Mouse (Mus musculus) lung, embryonic 15.5 days (tissue): ENCODE measurements around the gene Jarid2. TPM values are rescaled to one million over a fixed set of nuclear protein-coding genes. Genes with fewer than 3 reads are reported as not detected.

Experiments used
- ATAC-seq: fragments of 200-750 bp; cut with Nextera tagmentation; 2 replicates; pipeline ENCODE4 v1.8.0; 2017; ENCODE audit warnings: moderate number of reproducible peaks, borderline replicate concordance; ENCODE audit not compliant: low FRiP score, low TSS enrichment; ENCODE audit errors: extremely low read depth
- H3K27ac ChIP-seq: fragments of 300-500 bp; sonication (generic); 2 replicates; pipeline ENCODE4 v1.5.1; 2015; ENCODE audit warnings: moderate library complexity, mild to moderate bottlenecking, inconsistent platforms
- H3K27me3 ChIP-seq: fragments of 300-500 bp; sonication (generic); 2 replicates; pipeline ENCODE4 v1.6.1; 2015; ENCODE audit warnings: inconsistent platforms
- H3K36me3 ChIP-seq: fragments of 300-500 bp; sonication (generic); 2 replicates; pipeline ENCODE4 v1.6.1; 2015; ENCODE audit warnings: inconsistent platforms
- H3K4me1 ChIP-seq: fragments of 300-500 bp; sonication (generic); 2 replicates; pipeline ENCODE4 v1.6.1; 2015; ENCODE audit warnings: inconsistent platforms
- H3K4me2 ChIP-seq: fragments of 300-500 bp; sonication (generic); 2 replicates; pipeline ENCODE4 v1.6.1; 2015; ENCODE audit warnings: inconsistent platforms, mild to moderate bottlenecking, moderate library complexity
- H3K4me3 ChIP-seq: fragments of 300-500 bp; sonication (generic); 2 replicates; pipeline ENCODE4 v1.5.1; 2015; ENCODE audit warnings: mild to moderate bottlenecking, inconsistent platforms
- H3K9ac ChIP-seq: fragments of 300-500 bp; sonication (generic); 2 replicates; pipeline ENCODE4 v1.6.1; 2015; ENCODE audit warnings: inconsistent platforms
- H3K9me3 ChIP-seq: fragments of 300-500 bp; sonication (generic); 2 replicates; pipeline ENCODE4 v1.6.1; 2016; ENCODE audit warnings: inconsistent platforms
- WGBS: fragments of 180-500 bp; shearing (Covaris S2); methylation state at CpG from one replicate; pipeline ENCODE4 v1.1.7; 2015; 5-methylcytosine and 5-hydroxymethylcytosine counted together
- polyA plus RNA-seq: library from polyadenylated mRNA; unstranded; fragments of >200 nt; fragmentation: Nextera tagmentation; extraction: Ambion mirVana; gene quantifications from 2 replicates; pipeline ENCODE4 v1.2.1, GENCODE M21; 2015

Jarid2 gene
- polyA plus RNA-seq, 1 experiment from 2014 or later = 23.6 TPM

DNA sequence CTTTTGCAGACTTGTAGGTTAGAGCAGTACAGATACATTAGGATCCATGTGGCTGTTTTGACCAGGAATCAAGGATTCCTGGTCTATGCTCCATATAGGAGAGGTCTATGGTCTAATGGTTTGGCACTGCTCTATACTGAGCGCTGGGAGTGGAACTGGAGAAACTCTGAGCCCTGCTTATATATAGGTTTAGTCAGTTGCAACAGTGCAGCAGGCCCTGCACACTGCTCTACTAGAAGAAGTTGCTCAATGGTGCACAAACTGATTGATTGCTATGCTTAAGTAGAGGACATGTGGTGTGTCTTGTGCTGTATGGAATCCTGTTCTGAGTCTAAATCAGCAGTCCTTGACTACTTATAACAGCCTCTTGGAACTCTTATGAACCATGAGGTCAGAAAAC, 31.5 kb downstream of the Jarid2 start:
- no peaks in the 10 kb centered on the region for H3K36me3 ChIP-seq
- no peak overlapping the region for H3K27ac ChIP-seq
- WGBS = 97% methylated on average over 1 of the region's 1 CpGs
- no peak for ATAC-seq
- H3K27me3 ChIP-seq = no peaks in the 10 kb centered on the region
- peaks cover 14% of the 10 kb centered on the region; the same call in 1 of the 2 replicates for H3K4me1 ChIP-seq
- H3K4me2 ChIP-seq = no peak overlapping the region
- no peak overlapping the region for H3K4me3 ChIP-seq
- no peak overlapping the region for H3K9ac ChIP-seq
- H3K9me3 ChIP-seq = no peaks in the 10 kb centered on the region

DNA sequence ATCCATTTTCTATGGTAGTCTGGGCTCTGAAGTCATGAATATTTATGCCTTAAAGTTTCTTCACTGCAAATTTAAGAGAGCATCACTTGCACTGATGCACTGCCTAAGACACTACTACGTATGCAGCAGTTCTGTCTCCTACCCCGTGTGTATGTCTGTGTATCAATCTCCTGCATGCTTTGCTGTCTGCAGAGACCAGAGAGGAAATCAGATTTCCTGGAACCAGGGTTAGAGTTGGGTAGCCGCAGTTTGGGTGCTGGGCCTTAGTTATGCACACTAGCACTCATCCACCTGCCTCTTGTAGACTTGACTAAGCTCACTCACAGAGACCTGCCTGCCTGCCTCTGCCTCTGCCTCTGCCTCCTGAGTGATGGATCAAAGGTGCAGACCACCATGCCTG, 33.8 kb downstream of the Jarid2 start:
- Histone ChIP-seq H3K27me3 (no peaks in the 10 kb centered on the region), H3K36me3 (no peaks in the 10 kb centered on the region), H3K4me3 (no peak overlapping the region), H3K4me1 (peaks cover 13% of the 10 kb centered on the region; the same call in 1 of the 2 replicates), H3K9ac (no peak overlapping the region), H3K9me3 (no peaks in the 10 kb centered on the region), H3K27ac (no peak overlapping the region), H3K4me2 (no peak overlapping the region)
- WGBS = 53% methylated on average over 3 of the region's 3 CpGs
- no peak for ATAC-seq

DNA sequence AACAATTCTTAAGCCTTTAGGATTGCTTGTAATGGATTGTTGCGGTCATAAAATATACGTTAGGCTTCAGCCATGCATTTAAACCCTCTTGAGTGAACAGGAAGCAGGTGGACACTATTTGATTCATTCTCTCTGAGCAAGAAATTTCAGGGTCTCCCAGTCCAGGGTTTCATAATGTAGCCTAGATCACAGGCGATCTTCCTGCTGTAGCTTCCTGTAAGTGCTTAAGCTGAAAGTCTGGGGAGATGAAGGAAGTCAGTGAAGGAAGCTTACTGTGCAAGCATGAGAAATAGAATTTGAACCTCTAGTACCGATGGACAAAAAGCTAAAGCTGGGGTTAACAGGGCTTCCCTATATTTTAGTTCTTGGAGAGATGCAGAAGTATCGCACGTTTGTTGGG, 38.5 kb downstream of the Jarid2 start:
- Histone ChIP-seq H3K4me3 (no peak overlapping the region), H3K27ac (no peak overlapping the region), H3K36me3 (no peaks in the 10 kb centered on the region), H3K9me3 (no peaks in the 10 kb centered on the region), H3K9ac (no peak overlapping the region), H3K4me1 (peaks cover 12% of the 10 kb centered on the region), H3K4me2 (no peak overlapping the region), H3K27me3 (no peaks in the 10 kb centered on the region)
- WGBS = 75% methylated on average over 6 of the region's 6 CpGs
- ATAC-seq = no peak

DNA sequence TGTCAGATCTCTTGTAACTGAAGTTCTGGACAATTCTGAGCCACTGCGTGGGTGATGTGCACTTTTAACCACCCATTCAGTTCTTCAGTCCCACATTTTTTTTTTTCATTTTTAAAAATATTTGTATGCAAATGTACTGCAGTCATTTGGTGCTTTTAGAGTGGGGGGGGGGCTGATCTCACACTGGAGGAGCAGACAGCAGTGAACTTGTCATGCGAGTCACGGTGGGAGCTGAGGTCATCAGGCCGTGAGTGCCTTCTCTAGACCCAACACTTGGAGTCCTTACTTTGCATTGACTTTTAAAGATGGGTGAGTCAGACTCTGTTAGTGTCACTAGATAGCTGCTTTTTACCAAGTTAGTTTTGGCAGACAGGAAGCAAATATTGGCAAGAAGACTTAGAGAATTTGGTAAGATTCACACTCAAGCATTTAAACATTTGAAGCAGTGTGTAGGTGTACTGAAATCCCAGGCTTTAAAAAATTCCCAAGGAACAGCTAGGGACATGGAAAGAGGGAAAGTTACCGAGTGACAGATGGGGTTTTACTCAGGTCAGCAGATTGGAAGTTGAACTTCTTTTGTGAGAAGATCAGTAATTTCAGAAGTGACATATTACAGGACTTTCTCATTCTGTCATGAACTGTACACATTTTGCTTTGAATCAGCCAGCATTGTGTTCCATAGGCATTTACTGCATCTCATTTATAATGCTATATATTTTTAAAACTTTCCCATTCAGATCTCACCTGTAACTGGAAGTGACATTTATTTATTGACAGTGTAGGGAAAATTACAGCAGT, 41.7 kb downstream of the Jarid2 start:
- no peak for ATAC-seq
- no peaks in the 10 kb centered on the region for H3K27me3 ChIP-seq
- H3K9me3 ChIP-seq = no peaks in the 10 kb centered on the region
- H3K36me3 ChIP-seq = no peaks in the 10 kb centered on the region
- peaks cover 6% of the 10 kb centered on the region for H3K4me1 ChIP-seq
- no peak overlapping the region for H3K27ac ChIP-seq
- no peak overlapping the region for H3K4me2 ChIP-seq
- WGBS = 53% methylated on average over 5 of the region's 5 CpGs
- no peak overlapping the region for H3K4me3 ChIP-seq
- no peak overlapping the region for H3K9ac ChIP-seq

DNA sequence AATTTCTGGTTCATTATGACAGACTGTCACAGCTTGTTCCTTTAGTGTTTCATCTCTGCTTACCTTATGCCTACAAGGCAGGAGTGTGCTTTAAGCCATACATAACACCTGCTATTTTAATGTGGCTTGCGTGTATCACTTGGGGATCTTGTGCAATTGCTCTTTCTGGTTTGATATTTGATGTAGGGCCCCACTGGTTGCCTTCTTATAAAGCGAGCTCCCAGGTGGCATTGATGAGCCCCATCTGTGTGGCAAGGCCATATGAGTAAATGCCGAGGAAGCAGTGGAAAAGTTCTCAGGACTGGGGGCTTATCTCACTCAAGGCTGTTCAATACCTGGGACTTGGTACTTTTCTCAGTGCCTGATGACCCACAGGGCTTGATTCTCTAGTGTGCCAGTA, 43.5 kb downstream of the Jarid2 start:
- 75% methylated on average over 3 of the region's 3 CpGs for WGBS
- ATAC-seq = no peak
- Histone ChIP-seq H3K4me3 (no peak overlapping the region), H3K36me3 (no peaks in the 10 kb centered on the region), H3K9me3 (no peaks in the 10 kb centered on the region), H3K27ac (no peak overlapping the region), H3K4me1 (peaks cover 6% of the 10 kb centered on the region), H3K4me2 (no peak overlapping the region), H3K9ac (no peak overlapping the region), H3K27me3 (no peaks in the 10 kb centered on the region)

DNA sequence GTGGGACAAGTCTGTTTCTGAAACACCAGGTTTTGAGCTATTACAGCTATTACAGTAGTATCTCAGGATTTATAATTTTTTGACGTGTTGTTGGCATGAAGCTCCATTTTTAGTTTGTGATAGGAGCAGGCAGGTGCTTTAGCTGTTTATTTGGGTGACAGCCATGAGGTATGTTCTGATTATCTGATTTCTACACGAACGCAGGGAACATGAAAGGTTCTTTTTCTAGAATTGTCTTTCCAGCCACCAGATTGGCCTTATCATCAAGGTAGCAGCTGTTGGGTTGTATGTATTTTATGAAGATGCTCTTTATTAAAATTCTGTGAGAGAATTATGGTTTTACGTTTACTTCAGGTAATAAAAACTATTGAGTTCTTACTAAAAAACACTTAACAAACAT, 45.1 kb downstream of the Jarid2 start:
- peaks cover 6% of the 10 kb centered on the region for H3K4me1 ChIP-seq
- no peak overlapping the region for H3K27ac ChIP-seq
- no peak overlapping the region for H3K4me2 ChIP-seq
- no peaks in the 10 kb centered on the region for H3K36me3 ChIP-seq
- H3K27me3 ChIP-seq = no peaks in the 10 kb centered on the region
- no peaks in the 10 kb centered on the region for H3K9me3 ChIP-seq
- WGBS = 78% methylated on average over 4 of the region's 4 CpGs
- no peak overlapping the region for H3K9ac ChIP-seq
- ATAC-seq = no peak
- H3K4me3 ChIP-seq = no peak overlapping the region

DNA sequence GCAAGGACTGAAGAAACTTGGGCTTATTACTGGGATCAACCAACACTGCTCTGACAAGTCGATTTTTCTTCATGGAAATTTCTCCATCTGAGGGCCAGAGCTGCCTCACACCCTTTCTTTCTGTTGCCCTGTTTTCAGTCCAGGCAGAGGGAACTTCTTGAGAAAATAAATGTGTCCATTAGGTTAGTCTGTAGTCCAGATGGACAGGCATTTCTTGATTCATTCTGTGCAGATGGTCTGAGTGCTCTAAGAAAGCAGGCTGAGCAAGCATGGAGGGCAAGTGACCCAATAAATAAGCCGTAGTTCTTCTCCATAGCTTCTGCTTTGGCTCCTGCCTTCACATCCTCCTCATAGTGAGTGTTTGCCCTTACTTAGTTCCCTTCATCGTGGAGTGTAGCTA, 46.1 kb downstream of the Jarid2 start:
- Histone ChIP-seq H3K4me1 (peaks cover 6% of the 10 kb centered on the region; the same call in 1 of the 2 replicates), H3K4me2 (no peak overlapping the region), H3K4me3 (no peak overlapping the region), H3K9me3 (no peaks in the 10 kb centered on the region), H3K36me3 (no peaks in the 10 kb centered on the region), H3K27me3 (no peaks in the 10 kb centered on the region), H3K27ac (no peak overlapping the region), H3K9ac (no peak overlapping the region)
- no peak for ATAC-seq
- 65% methylated on average over 3 of the region's 3 CpGs for WGBS

DNA sequence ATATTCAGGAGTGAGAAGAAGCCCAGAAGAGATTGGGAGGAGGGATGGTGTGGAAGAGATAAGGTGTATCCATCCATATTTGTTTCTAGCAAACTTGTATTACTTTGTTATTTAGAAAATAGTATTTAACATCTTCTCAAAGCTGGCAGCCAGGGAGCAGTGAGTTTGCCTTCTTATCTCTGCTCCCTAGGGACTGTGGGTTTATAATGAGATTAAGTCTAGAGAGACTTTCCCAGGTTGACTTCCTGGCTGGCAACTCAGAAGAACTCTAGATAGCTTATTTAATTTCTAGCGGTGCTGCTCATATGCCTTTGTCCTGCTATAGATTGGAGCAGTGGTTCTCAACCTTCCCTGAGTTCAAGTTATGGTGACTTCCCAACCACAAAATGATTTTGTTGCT, 51.2 kb downstream of the Jarid2 start:
- Histone ChIP-seq H3K9me3 (no peaks in the 10 kb centered on the region), H3K4me2 (no peak overlapping the region), H3K27ac (no peak overlapping the region), H3K4me3 (no peak overlapping the region), H3K36me3 (no peaks in the 10 kb centered on the region), H3K9ac (no peak overlapping the region), H3K4me1 (0 out of 2 replicates have a peak, but pooled peaks cover 4% of the 10 kb centered on the region), H3K27me3 (no peaks in the 10 kb centered on the region)
- ATAC-seq = no peak
- WGBS = 81% methylated on average over 1 of the region's 1 CpGs

DNA sequence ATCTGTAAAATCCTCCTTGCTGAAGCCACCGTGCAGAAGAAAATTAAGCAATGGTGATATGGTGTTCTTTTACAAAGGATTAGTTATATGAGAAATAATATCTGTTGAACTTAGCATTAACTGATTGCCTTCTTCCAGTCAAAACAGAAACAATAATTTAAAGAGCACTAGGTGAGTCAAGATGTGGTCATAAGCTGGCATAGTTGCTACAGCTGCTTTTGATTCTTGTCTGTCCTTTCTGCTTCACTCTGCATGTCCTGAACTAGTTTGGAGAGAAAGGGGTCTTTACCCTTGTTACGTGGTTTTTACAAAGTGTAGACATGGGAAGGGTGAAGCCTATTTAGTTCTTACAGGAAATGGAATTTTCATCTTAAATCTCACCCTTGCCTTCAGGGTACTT, 51.9 kb downstream of the Jarid2 start:
- no peaks in the 10 kb centered on the region for H3K36me3 ChIP-seq
- WGBS = 87% methylated on average over 2 of the region's 2 CpGs
- no peak overlapping the region for H3K27ac ChIP-seq
- H3K4me2 ChIP-seq = no peak overlapping the region
- peaks cover 10% of the 10 kb centered on the region for H3K4me1 ChIP-seq
- no peak overlapping the region for H3K9ac ChIP-seq
- H3K4me3 ChIP-seq = no peak overlapping the region
- no peaks in the 10 kb centered on the region for H3K27me3 ChIP-seq
- H3K9me3 ChIP-seq = no peaks in the 10 kb centered on the region
- no peak for ATAC-seq

DNA sequence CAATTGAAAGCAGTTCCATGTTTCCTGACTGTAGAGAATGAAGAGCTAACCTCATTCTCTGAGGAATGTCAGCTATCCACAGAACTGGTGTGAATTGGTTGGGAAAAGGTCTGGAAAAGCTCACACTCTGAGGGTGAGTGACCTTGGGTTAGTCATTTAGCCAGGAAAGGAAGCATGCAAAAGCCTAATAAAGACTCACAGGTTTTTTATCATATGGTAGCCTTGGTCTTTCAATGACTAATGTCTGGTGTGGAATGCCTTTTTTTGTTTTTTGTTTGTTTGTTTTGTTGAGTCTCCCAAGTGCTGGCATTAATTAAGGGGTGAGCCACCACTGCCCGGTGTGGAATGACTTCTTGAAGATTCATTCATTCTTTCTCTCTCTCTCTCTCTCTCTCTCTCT, 55.3 kb downstream of the Jarid2 start:
- no peak overlapping the region for H3K9ac ChIP-seq
- H3K27ac ChIP-seq = no peak overlapping the region
- no peak for ATAC-seq
- peaks cover 14% of the 10 kb centered on the region for H3K4me1 ChIP-seq
- no peak overlapping the region for H3K4me2 ChIP-seq
- WGBS = 68% methylated on average over 1 of the region's 1 CpGs
- no peaks in the 10 kb centered on the region for H3K9me3 ChIP-seq
- no peaks in the 10 kb centered on the region for H3K36me3 ChIP-seq
- no peak overlapping the region for H3K4me3 ChIP-seq
- no peaks in the 10 kb centered on the region for H3K27me3 ChIP-seq

DNA sequence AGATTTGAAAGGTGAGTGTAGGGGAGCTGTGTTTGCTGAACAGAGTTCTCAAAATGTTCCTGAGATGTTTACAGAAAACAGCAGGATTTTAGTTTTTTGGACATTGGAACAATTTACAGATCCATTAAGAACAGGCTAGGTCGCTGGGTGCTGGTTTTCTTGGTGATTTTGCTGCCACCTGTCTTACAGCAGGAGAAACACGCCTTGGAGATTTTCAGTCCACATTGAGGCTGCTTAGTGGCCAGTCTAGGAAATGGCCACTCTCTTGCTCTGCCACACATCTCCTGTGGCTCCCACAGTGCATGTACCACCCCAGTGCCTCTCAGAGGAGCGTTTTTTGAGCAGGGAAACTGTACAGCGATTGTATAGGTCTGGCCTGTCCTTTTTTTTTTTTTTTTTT, 57.0 kb downstream of the Jarid2 start:
- H3K27ac ChIP-seq = 0 out of 2 replicates have a peak overlapping the region, but pooled peaks have one; percentile 18
- no peak overlapping the region for H3K9ac ChIP-seq
- peaks cover 14% of the 10 kb centered on the region for H3K4me1 ChIP-seq
- H3K27me3 ChIP-seq = no peaks in the 10 kb centered on the region
- 23% methylated on average over 4 of the region's 4 CpGs for WGBS
- no peaks in the 10 kb centered on the region for H3K36me3 ChIP-seq
- no peaks in the 10 kb centered on the region for H3K9me3 ChIP-seq
- H3K4me3 ChIP-seq = no peak overlapping the region
- no peak overlapping the region for H3K4me2 ChIP-seq
- ATAC-seq = no peak

DNA sequence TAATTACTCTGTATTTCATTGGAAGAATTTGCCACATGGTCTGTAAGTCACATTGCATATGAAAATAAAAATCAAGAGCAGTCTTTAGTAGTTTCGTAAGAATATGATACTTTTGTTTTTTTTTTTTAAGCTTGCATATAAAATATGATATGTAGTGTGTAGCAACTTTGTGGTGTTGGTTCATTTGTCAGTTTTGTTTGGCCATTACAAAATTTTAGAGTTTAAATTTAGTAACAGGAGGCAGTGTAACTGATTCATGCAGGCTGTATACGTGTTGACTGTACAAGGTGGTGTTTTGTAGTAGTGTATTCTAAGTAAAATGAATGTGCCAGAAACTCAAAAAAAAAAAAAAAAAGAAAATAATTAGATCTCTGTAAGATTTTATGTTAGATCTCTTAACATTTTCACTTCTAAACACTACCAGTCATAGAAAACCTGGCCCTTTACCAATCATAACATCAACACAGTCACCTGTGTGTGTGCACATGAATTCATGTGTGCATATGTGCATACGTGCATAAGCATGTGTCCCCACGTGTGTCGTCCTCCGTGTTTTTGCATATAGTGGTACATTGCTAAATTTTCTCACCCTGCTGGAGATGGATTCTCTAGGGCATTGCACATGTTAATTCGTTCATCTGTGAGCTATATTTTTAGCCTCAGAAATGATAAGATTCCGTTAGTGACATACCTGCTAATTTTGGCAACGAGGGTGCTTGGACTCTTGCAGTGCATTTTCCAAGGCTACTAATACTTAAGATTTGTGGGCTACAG, 59.3 kb downstream of the Jarid2 start:
- no peak overlapping the region for H3K27ac ChIP-seq
- H3K4me2 ChIP-seq = no peak overlapping the region
- H3K36me3 ChIP-seq = no peaks in the 10 kb centered on the region
- no peaks in the 10 kb centered on the region for H3K9me3 ChIP-seq
- ATAC-seq = no peak
- no peaks in the 10 kb centered on the region for H3K27me3 ChIP-seq
- WGBS = 81% methylated on average over 9 of the region's 9 CpGs
- no peak overlapping the region for H3K4me3 ChIP-seq
- H3K4me1 ChIP-seq = peaks cover 17% of the 10 kb centered on the region
- no peak overlapping the region for H3K9ac ChIP-seq
